Mouse (Mus musculus) neural tube, embryonic 15.5 days (tissue): ENCODE results near the gene 9130409I23Rik. TPM values are rescaled to one million over a fixed set of nuclear protein-coding genes. Genes with fewer than 3 reads are reported as not detected.

Source experiments
- ATAC-seq: fragments of 200-750 bp; cut with Nextera tagmentation; 2 replicates; pipeline ENCODE4 v1.8.0; 2017; ENCODE audit warnings: mild to moderate bottlenecking, moderate TSS enrichment, moderate library complexity; ENCODE audit not compliant: low FRiP score
- H3K27ac ChIP-seq: fragments of 300-500 bp; sonication (generic); replicated peaks from 2 replicates; pipeline ENCODE4 v1.5.1; 2015; ENCODE audit warnings: mild to moderate bottlenecking, inconsistent platforms
- H3K27me3 ChIP-seq: fragments of 300-500 bp; sonication (generic); replicated peaks from 2 replicates; pipeline ENCODE4 v1.6.1; 2015; ENCODE audit warnings: inconsistent platforms
- H3K36me3 ChIP-seq: fragments of 300-500 bp; sonication (generic); 2 replicates; pipeline ENCODE4 v1.6.1; 2015; ENCODE audit warnings: inconsistent platforms
- H3K4me1 ChIP-seq: fragments of 300-500 bp; sonication (generic); 2 replicates; pipeline ENCODE4 v1.6.1; 2015; ENCODE audit warnings: inconsistent platforms
- H3K4me2 ChIP-seq: fragments of 300-500 bp; sonication (generic); 2 replicates; pipeline ENCODE4 v1.6.1; 2015; ENCODE audit warnings: inconsistent platforms, mild to moderate bottlenecking, moderate library complexity
- H3K4me3 ChIP-seq: fragments of 300-500 bp; sonication (generic); replicated peaks from 2 replicates; pipeline ENCODE4 v1.5.1; 2015; ENCODE audit warnings: mild to moderate bottlenecking, inconsistent platforms
- H3K9ac ChIP-seq: fragments of 300-500 bp; sonication (generic); replicated peaks from 2 replicates; pipeline ENCODE4 v1.6.1; 2015; ENCODE audit warnings: mild to moderate bottlenecking, inconsistent platforms
- H3K9me3 ChIP-seq: fragments of 300-500 bp; sonication (generic); replicated peaks from 2 replicates; pipeline ENCODE4 v1.6.1; 2016; ENCODE audit warnings: inconsistent platforms
- WGBS: fragments of 180-500 bp; shearing (Covaris S2); methylation state at CpG from one replicate; pipeline ENCODE4 v1.1.7; 2015; ENCODE audit warnings: mixed read lengths; 5-methylcytosine and 5-hydroxymethylcytosine counted together
- polyA plus RNA-seq: library from polyadenylated mRNA; unstranded; fragments of >200 nt; fragmentation: Nextera tagmentation; extraction: Ambion mirVana; gene quantifications from 2 replicates; pipeline ENCODE4 v1.2.1, GENCODE M21; 2015

9130409I23Rik gene
- polyA plus RNA-seq, 1 experiment from 2014 or later = 0.10 TPM

DNA sequence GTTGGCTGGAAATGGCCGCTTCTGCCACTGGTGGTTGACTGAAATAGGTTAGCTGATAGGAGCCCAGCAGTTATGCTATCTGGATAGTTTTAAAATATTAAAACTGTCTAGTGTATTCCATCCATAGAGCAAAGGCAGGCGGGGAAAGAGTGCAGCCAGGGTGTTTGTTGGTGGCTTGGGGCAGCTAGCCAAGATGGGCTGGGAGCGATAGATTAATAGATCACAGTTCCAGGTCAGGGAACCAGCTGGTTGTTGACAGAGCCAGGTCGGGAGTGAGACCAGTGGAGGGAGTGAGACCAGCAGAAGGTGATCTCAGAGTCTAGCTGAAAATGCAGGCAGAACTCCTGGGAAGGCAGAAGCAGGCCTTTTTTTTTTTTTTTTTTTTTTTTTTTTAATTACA, 13.4 kb upstream of the 9130409I23Rik start:
- H3K9me3 ChIP-seq = no peaks in the 10 kb centered on the region
- no peak overlapping the region for H3K4me3 ChIP-seq
- no peaks in the 10 kb centered on the region for H3K4me1 ChIP-seq
- whole genome bisulfite sequencing = 81% methylated on average over 4 of the region's 4 CpGs
- no peak overlapping the region for H3K27ac ChIP-seq
- no peak overlapping the region for H3K4me2 ChIP-seq
- no peak for ATAC-seq
- H3K27me3 ChIP-seq = 0 out of 2 replicates have a peak, but pooled peaks cover 3% of the 10 kb centered on the region
- H3K36me3 ChIP-seq = no peaks in the 10 kb centered on the region
- no peak overlapping the region for H3K9ac ChIP-seq

DNA sequence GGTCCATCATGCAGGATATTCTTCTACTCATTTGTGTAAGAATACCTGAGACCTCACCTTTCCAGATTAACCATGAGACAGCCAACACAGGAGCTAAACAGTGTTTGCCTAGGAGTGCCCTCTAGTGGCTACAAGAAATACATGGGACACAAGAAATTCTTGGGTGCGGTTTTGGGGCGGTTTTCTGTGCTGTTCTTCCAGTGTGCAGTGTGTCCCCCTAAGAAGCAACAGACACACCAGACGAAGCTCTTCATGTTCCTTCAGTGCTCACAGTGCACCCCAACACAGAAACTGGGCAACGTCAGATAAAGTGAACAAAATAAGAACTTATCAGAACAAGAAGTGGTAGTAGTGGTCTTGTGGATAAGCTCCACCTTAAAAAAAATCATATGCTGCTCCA, 11.4 kb upstream of the 9130409I23Rik start:
- 13% methylated on average over 4 of the region's 4 CpGs for WGBS
- H3K4me2 ChIP-seq = no peak overlapping the region

DNA sequence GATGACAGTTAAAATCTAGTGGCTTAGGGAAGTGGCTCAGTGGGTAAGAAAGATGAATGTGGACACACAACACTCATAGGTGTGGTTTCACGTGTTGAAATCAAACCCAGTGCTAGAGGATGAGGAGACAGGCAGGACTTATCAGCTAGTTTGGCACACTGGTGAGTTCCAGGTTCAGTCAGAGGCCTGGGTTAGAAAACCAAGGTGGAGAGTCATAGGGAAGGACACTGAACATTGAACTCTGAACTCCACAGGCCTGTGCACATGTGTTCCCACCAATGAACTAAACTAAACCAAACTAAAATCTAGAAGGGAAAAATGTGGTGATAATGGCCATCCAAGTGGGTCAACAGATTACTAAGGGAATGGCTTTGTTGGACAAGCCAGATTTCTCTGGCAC, 3.5 kb upstream of the 9130409I23Rik start:
- no peaks in the 10 kb centered on the region for H3K9me3 ChIP-seq
- H3K9ac ChIP-seq = no peak overlapping the region
- no peaks in the 10 kb centered on the region for H3K4me1 ChIP-seq
- no peaks in the 10 kb centered on the region for H3K36me3 ChIP-seq
- no peak overlapping the region for H3K4me3 ChIP-seq
- no peak for ATAC-seq
- no peaks in the 10 kb centered on the region for H3K27me3 ChIP-seq
- no peak overlapping the region for H3K4me2 ChIP-seq
- no peak overlapping the region for H3K27ac ChIP-seq
- WGBS = 67% methylated on average over 1 of the region's 1 CpGs

More for the DNA sequence above, 11.4 kb upstream of the 9130409I23Rik start:
- Histone ChIP-seq H3K36me3 (no peaks in the 10 kb centered on the region), H3K27me3 (0 out of 2 replicates have a peak, but pooled peaks cover 3% of the 10 kb centered on the region), H3K4me1 (no peaks in the 10 kb centered on the region), H3K9ac (no peak overlapping the region), H3K9me3 (no peaks in the 10 kb centered on the region), H3K4me3 (no peak overlapping the region), H3K27ac (no peak overlapping the region)
- ATAC-seq = no peak

DNA sequence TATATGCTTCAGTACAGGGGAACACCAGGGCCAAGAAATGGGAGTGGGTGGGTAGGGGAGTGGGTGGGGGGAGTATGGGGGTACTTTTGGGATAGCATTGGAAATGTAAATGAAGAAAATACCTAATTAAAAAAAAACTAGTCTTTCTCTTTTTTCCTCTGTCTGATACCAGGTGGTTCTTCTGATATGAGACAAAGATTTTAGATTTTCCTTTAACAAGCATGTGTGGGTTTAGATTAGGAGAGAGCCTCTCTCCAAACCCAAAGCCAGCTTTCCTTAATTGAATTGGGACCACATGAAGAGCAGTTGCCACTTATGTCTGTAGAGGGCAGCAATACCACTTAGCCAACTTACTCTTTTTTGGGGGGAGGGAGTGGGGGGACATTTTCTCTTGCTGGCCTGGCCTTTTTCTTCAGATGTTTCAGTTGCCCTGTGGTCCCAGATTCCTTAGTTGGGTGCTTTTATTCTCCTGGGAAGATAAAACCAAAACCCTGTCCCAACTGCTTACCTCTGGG, 1.7 kb upstream of the 9130409I23Rik start:
- H3K4me3 ChIP-seq = no peak overlapping the region
- ATAC-seq = no peak
- no peaks in the 10 kb centered on the region for H3K36me3 ChIP-seq
- no peaks in the 10 kb centered on the region for H3K4me1 ChIP-seq
- no peak overlapping the region for H3K9ac ChIP-seq
- H3K27ac ChIP-seq = no peak overlapping the region
- H3K4me2 ChIP-seq = no peak overlapping the region
- no peaks in the 10 kb centered on the region for H3K9me3 ChIP-seq
- H3K27me3 ChIP-seq = no peaks in the 10 kb centered on the region

- H3K27me3 ChIP-seq = no peaks in the 10 kb centered on the region
- H3K9me3 ChIP-seq = no peaks in the 10 kb centered on the region
- H3K9ac ChIP-seq = no peak overlapping the region
- 82% methylated on average over 4 of the region's 4 CpGs for WGBS
- no peaks in the 10 kb centered on the region for H3K36me3 ChIP-seq
- no peak overlapping the region for H3K27ac ChIP-seq
- no peaks in the 10 kb centered on the region for H3K4me1 ChIP-seq
- ATAC-seq = no peak
- H3K4me2 ChIP-seq = no peak overlapping the region
- no peak overlapping the region for H3K4me3 ChIP-seq
Measured at GRCm38 (mm10) chr1:181052898-181053297, 1.9 kb downstream of the 9130409I23Rik start.

DNA sequence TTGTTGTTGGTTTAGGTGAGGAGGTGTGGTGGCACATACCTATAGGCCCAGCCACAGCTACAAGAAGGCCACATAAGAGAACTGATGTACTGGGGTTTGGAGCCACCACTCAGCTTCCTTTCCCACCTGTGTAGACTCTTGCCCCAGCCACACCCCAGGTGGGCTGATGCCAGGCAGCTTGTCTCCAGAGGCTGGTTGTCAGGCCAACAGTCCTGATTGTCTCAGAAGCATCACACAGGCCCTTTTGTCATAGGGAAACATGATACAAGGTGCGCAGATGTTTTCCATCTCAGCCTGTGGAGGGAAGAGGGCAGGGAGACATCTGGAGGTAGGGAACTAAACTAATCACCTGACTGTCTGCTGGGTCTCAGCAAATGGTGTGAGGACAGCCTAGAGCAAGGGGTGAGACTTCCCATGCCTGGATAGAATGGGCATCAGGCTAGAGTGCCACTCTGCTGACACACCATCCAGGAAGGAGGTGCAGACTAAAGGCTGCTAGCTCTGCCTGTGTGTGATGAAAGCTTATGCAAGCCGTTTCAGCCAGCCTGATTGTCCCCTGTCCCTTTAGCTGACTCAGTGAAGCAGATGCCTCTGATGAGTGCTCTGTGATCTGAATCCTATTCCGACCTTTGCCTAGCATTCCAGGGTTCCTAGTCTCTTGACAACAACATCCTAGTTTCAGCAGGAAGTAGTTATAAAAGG, 10.9 kb downstream of the 9130409I23Rik start:
- Histone ChIP-seq H3K27me3 (no peaks in the 10 kb centered on the region), H3K9me3 (no peaks in the 10 kb centered on the region), H3K4me3 (no peak overlapping the region), H3K27ac (no peak overlapping the region), H3K36me3 (no peaks in the 10 kb centered on the region), H3K4me2 (no peak overlapping the region), H3K4me1 (no peaks in the 10 kb centered on the region), H3K9ac (no peak overlapping the region)
- 66% methylated on average over 3 of the region's 3 CpGs for WGBS
- no peak for ATAC-seq

DNA sequence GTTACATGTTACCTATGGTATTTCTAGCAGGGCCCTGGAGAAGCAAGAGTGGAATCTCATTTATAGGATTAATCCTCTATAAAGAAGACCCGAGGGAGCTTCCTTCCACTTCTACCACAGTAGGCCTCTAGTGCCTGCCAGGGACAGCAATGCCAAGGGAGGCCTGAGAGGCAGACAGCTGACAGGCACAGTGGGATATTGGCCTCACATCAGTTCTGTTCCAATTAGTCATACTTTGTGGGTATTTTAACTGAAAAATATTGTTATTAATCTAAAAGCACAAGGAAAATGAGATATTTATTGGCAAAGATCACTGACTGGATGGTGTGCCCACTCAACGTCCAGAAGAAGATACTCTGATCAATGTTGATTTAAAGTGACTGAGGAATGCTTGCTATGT, 13.0 kb downstream of the 9130409I23Rik start:
- Histone ChIP-seq H3K27ac (no peak overlapping the region), H3K27me3 (no peaks in the 10 kb centered on the region), H3K9me3 (no peaks in the 10 kb centered on the region), H3K36me3 (no peaks in the 10 kb centered on the region), H3K4me1 (no peaks in the 10 kb centered on the region), H3K9ac (no peak overlapping the region), H3K4me2 (no peak overlapping the region), H3K4me3 (no peak overlapping the region)
- 82% methylated on average over 2 of the region's 2 CpGs for WGBS
- ATAC-seq = no peak

DNA sequence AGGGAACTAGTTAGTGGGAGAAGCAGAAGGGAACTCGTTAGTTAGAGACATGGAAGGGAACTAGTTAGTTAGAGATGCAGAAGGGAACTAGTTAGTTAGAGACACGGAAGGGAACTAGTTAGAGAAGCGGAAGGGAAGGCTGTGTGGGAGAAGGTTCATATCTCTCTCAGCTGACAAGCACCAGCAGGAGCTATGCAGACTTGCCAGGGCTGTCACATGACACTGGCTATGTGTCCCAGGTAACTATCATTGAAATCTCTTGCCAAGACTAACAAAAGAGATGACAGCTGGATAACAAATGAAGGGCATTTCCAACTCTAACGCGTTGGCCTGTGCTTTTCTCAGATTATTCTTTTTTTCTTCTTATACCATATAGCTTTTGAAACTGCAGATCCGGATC, 13.6 kb downstream of the 9130409I23Rik start:
- no peaks in the 10 kb centered on the region for H3K27me3 ChIP-seq
- ATAC-seq = no peak
- no peak overlapping the region for H3K4me3 ChIP-seq
- H3K36me3 ChIP-seq = no peaks in the 10 kb centered on the region
- no peaks in the 10 kb centered on the region for H3K4me1 ChIP-seq
- no peaks in the 10 kb centered on the region for H3K9me3 ChIP-seq
- 84% methylated on average over 6 of the region's 6 CpGs for WGBS
- H3K9ac ChIP-seq = no peak overlapping the region
- no peak overlapping the region for H3K27ac ChIP-seq
- no peak overlapping the region for H3K4me2 ChIP-seq

DNA sequence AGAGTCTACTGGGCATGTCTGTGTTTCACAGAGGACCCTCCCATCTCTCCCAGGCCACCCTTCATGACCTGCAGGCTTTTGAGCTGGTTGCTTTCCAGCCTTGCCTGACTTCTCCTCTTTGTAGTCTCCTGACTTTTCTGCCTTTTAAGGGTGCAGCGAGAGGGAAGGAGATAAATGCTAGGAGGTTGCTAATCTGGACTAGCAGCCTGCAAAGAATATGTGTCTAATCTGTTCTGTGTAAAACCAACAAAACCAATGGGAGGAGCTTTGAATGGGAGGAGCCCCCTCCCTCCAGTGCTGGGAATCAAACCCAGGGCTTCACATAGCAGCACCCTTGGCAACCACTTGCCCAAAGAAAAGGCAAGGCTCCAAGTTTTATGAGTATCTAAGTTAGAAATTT, 17.3 kb downstream of the 9130409I23Rik start:
- H3K4me1 ChIP-seq = no peaks in the 10 kb centered on the region
- 79% methylated on average over 1 of the region's 1 CpGs for WGBS
- no peak overlapping the region for H3K9ac ChIP-seq
- no peaks in the 10 kb centered on the region for H3K36me3 ChIP-seq
- no peak overlapping the region for H3K4me3 ChIP-seq
- no peak for ATAC-seq
- H3K9me3 ChIP-seq = no peaks in the 10 kb centered on the region
- no peaks in the 10 kb centered on the region for H3K27me3 ChIP-seq
- no peak overlapping the region for H3K4me2 ChIP-seq
- no peak overlapping the region for H3K27ac ChIP-seq

DNA sequence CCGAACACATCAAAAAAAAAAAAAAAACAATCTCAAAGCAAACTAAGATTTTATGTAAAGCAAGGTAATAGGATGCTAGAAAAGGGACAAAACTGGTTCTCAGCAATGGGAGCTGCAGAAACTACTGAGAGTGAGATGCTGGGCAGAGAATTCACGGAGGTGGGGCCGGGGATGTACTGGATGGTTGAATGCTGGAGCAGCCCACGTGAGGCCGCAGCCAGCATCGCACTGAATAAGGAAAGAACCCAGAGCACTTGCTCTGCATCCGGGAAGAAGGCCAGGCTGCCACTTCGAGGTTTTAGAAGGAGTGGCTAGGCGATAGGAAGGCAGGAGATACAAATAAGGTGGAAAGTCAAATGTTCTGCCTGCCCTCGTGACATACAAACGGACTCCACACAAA, 18.6 kb downstream of the 9130409I23Rik start:
- ATAC-seq = no peak
- 70% methylated on average over 11 of the region's 11 CpGs for WGBS
- H3K9ac ChIP-seq = no peak overlapping the region

GRCm38 (mm10) chr1:181073075-181073474, 22.0 kb downstream of the 9130409I23Rik start:
- Histone ChIP-seq H3K36me3 (no peaks in the 10 kb centered on the region), H3K4me2 (no peak overlapping the region), H3K27ac (no peak overlapping the region), H3K4me1 (no peaks in the 10 kb centered on the region), H3K9ac (no peak overlapping the region), H3K4me3 (no peak overlapping the region), H3K27me3 (no peaks in the 10 kb centered on the region), H3K9me3 (no peaks in the 10 kb centered on the region)
- WGBS = 44% methylated on average over 5 of the region's 5 CpGs
- no peak for ATAC-seq

More for the DNA sequence above, 18.6 kb downstream of the 9130409I23Rik start:
- Histone ChIP-seq H3K4me3 (no peak overlapping the region), H3K27me3 (no peaks in the 10 kb centered on the region), H3K4me1 (no peaks in the 10 kb centered on the region), H3K4me2 (no peak overlapping the region), H3K27ac (no peak overlapping the region), H3K9me3 (no peaks in the 10 kb centered on the region), H3K36me3 (no peaks in the 10 kb centered on the region)

- Histone ChIP-seq H3K36me3 (no peaks in the 10 kb centered on the region), H3K4me2 (no peak overlapping the region), H3K27ac (no peak overlapping the region), H3K9ac (no peak overlapping the region), H3K4me3 (no peak overlapping the region), H3K27me3 (no peaks in the 10 kb centered on the region), H3K4me1 (no peaks in the 10 kb centered on the region), H3K9me3 (no peaks in the 10 kb centered on the region)
- 33% methylated on average over 2 of the region's 2 CpGs for WGBS
- ATAC-seq = no peak
Measured at GRCm38 (mm10) chr1:181084021-181084420, 33.0 kb downstream of the 9130409I23Rik start.
